Mouse (Mus musculus) hindbrain, postnatal 0 days (tissue): ENCODE measurements at regions not wholly inside any gene's neighbourhood (a gene's known extent, or its start where the extent isn't known, plus 50 kb on each side); places are given as distances from the start of the nearest gene placed in this dataset.
A peak's percentile ranks its signal among the peaks of the same experiment; 100 is the strongest.

Experiments
- ATAC-seq: fragments of 200-750 bp; cut with Nextera tagmentation; 2 replicates; pipeline ENCODE4 v1.8.0; 2017; ENCODE audit warnings: mild to moderate bottlenecking, moderate TSS enrichment, moderate library complexity
- DNase-seq: peaks from one replicate; pipeline ENCODE4 v3.0.0-alpha.2; 2015; ENCODE audit warnings: low spot score
- H3K27ac ChIP-seq: fragments of 300-500 bp; sonication (generic); 2 replicates; pipeline ENCODE4 v1.5.1; 2014; ENCODE audit warnings: mild to moderate bottlenecking
- H3K27me3 ChIP-seq: fragments of 300-500 bp; sonication (generic); 2 replicates; pipeline ENCODE4 v1.6.1; 2014; ENCODE audit warnings: low read length, mixed read lengths; ENCODE audit not compliant: insufficient read depth
- H3K36me3 ChIP-seq: fragments of 300-500 bp; sonication (generic); 2 replicates; pipeline ENCODE4 v1.6.1; 2014; ENCODE audit warnings: low read length, mixed read lengths; ENCODE audit not compliant: insufficient read depth
- H3K4me1 ChIP-seq: fragments of 300-500 bp; sonication (generic); 2 replicates; pipeline ENCODE4 v1.6.1; 2014; ENCODE audit warnings: antibody characterized with exemption, low read length, mixed read lengths; ENCODE audit not compliant: insufficient read depth
- H3K4me2 ChIP-seq: fragments of 300-500 bp; sonication (generic); 2 replicates; pipeline ENCODE4 v1.6.1; 2014; ENCODE audit warnings: low read depth, mild to moderate bottlenecking, low read length, moderate library complexity, mixed read lengths
- H3K4me3 ChIP-seq: fragments of 300-500 bp; sonication (generic); 2 replicates; pipeline ENCODE4 v1.5.1; 2014; ENCODE audit warnings: low read length
- H3K9ac ChIP-seq: fragments of 300-500 bp; sonication (generic); replicated peaks from 2 replicates; pipeline ENCODE4 v1.6.1; 2014; ENCODE audit warnings: mild to moderate bottlenecking, low read length, moderate library complexity, mixed read lengths
- H3K9me3 ChIP-seq: fragments of 300-500 bp; sonication (generic); 2 replicates; pipeline ENCODE4 v1.6.1; 2016; ENCODE audit warnings: low read length, mixed read lengths
- CTCF ChIP-seq: IDR thresholded peaks from 2 replicates; pipeline ENCODE4 v1.5.1; 2016; ENCODE audit warnings: antibody characterized with exemption, control low read depth, low read depth
- WGBS: fragments of 180-500 bp; shearing (Covaris S2); extraction: QIAGEN DNeasy Blood & Tissue Kit; methylation state at CpG from one replicate; pipeline ENCODE4 v1.1.7; 2014; 5-methylcytosine and 5-hydroxymethylcytosine counted together

- no peak for DNase-seq
- no peaks in the 10 kb centered on the region for H3K27me3 ChIP-seq
- no peak for ATAC-seq
- H3K9ac ChIP-seq, result no peak overlapping the region
- no peak for TF ChIP-seq CTCF
- 40% methylated on average over 9 of the region's 9 CpGs for WGBS
- no peaks in the 10 kb centered on the region for H3K4me1 ChIP-seq
- H3K9me3 ChIP-seq, result 0 out of 2 replicates have a peak, but pooled peaks cover 2% of the 10 kb centered on the region
- H3K4me3 ChIP-seq, result no peak overlapping the region
- H3K36me3 ChIP-seq, result no peaks in the 10 kb centered on the region
- H3K4me2 ChIP-seq, result no peak overlapping the region
- no peak overlapping the region for H3K27ac ChIP-seq
Measured at GRCm38 (mm10) chr14:29807881-29808280, 86.2 kb upstream of the Cacna2d3 start.

DNA sequence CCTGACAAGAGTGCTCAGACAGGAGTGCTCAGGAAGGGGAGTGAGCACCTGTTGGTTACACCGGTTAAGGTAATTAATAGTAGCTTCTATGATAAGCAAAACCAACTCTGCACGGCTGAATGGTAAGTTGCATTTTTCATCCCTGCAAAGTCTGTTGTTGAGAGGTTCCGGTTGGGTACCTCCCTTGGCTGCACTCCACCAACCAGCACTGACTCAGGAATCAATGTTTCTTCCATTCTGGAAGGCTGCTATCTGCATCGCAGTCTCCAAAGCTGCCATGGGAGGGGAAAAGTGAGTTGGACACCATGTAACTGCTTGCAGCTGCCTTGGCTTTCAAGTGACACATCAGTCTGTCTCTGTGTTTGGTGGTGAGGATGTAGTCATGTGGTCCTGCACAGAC is 93.0 kb upstream of the Cacna2d3 start:
- H3K9ac ChIP-seq, result no peak overlapping the region
- no peaks in the 10 kb centered on the region for H3K27me3 ChIP-seq
- no peak for DNase-seq
- no peak overlapping the region for H3K4me2 ChIP-seq
- no peak for TF ChIP-seq CTCF
- 0 out of 2 replicates have a peak, but pooled peaks cover 2% of the 10 kb centered on the region for H3K9me3 ChIP-seq
- H3K27ac ChIP-seq, result no peak overlapping the region
- H3K4me3 ChIP-seq, result no peak overlapping the region
- ATAC-seq, result no peak
- no peaks in the 10 kb centered on the region for H3K4me1 ChIP-seq
- H3K36me3 ChIP-seq, result no peaks in the 10 kb centered on the region
- WGBS, result 58% methylated on average over 4 of the region's 4 CpGs

DNA sequence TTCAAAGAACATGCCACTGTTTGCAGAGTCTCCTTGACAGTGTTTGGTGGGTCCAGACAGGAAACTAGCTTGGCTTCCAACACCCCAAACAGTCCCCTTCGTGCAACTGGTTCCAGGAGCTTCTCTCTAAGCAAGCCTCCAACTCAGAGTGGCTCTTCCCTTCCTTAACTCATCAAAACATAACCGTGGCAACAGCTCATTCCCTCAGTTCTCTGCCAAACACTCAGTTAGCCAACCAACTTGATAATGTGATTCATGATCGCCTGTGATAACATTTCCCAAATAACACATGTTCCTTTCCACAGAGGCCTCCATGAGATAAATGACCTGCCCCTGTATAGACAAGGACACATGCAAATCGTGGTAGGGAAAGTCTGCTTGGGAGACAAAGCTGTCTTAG is 95.9 kb upstream of the Cacna2d3 start:
- Histone ChIP-seq H3K27me3 (no peaks in the 10 kb centered on the region), H3K27ac (no peak overlapping the region), H3K36me3 (no peaks in the 10 kb centered on the region), H3K4me2 (no peak overlapping the region), H3K4me3 (no peak overlapping the region), H3K9ac (no peak overlapping the region), H3K4me1 (no peaks in the 10 kb centered on the region), H3K9me3 (no peaks in the 10 kb centered on the region)
- TF ChIP-seq CTCF, result no peak
- 73% methylated on average over 4 of the region's 4 CpGs for WGBS
- ATAC-seq (no peak), DNase-seq (no peak)

- no peaks in the 10 kb centered on the region for H3K4me1 ChIP-seq
- TF ChIP-seq CTCF, result no peak
- H3K9ac ChIP-seq, result no peak overlapping the region
- 94% methylated on average over 7 of the region's 7 CpGs for WGBS
- no peaks in the 10 kb centered on the region for H3K36me3 ChIP-seq
- H3K27ac ChIP-seq, result no peak overlapping the region
- H3K9me3 ChIP-seq, result no peaks in the 10 kb centered on the region
- DNase-seq, result no peak
- H3K4me3 ChIP-seq, result no peak overlapping the region
- no peak overlapping the region for H3K4me2 ChIP-seq
- H3K27me3 ChIP-seq, result no peaks in the 10 kb centered on the region
- ATAC-seq, result no peak
Measured at GRCm38 (mm10) chr14:29818251-29818650, 96.6 kb upstream of the Cacna2d3 start.

DNA sequence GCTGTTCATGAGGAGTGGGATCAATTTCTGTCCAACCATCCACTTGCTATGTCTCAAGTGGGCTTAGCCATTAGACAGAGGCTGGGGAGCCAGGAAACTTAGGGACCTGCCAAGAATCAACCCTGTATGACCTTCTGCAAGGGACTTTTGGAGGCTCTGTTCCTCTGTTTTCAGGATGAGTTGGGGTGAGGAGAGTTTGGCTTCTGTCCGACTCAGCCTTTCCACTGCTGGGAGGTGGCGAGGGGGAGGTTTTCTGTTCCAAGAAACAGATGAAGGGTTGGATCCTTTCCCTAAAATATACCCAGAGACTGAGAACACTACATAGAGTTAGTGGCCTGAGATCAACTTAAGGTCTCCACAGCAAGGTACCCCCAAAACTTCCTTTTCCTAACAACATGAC is 97.1 kb upstream of the Cacna2d3 start:
- no peaks in the 10 kb centered on the region for H3K27me3 ChIP-seq
- WGBS, result 74% methylated on average over 2 of the region's 2 CpGs
- no peak overlapping the region for H3K9ac ChIP-seq
- no peaks in the 10 kb centered on the region for H3K9me3 ChIP-seq
- no peak overlapping the region for H3K4me2 ChIP-seq
- no peak overlapping the region for H3K4me3 ChIP-seq
- H3K27ac ChIP-seq, result no peak overlapping the region
- no peak for ATAC-seq
- H3K4me1 ChIP-seq, result no peaks in the 10 kb centered on the region
- no peak for TF ChIP-seq CTCF
- no peaks in the 10 kb centered on the region for H3K36me3 ChIP-seq
- no peak for DNase-seq

- TF ChIP-seq CTCF, result no peak
Measured at GRCm38 (mm10) chr14:29837063-29837462, 115.4 kb upstream of the Cacna2d3 start.

DNA sequence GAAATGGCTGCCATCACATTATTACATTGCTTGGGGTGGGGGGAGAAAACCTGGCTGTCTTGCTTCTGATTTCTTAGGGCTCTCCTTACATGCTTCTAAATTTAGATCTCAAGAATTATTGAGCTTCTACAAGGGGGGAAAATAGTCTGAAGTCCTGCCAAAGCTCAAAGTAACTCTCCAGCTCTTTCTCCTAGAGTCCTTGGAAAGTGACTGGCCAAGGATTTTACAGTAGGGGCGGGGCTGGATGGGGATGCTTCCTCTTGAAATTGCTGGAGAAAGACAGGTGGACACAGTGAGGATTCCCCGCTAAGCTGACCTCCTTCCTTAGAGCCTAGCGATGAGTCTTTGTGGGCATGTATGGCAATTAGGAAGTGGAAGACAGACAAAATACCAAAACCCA is 117.9 kb upstream of the Cacna2d3 start:
- Histone ChIP-seq H3K4me2 (no peak overlapping the region), H3K9me3 (no peaks in the 10 kb centered on the region), H3K4me3 (no peak overlapping the region), H3K27me3 (no peaks in the 10 kb centered on the region), H3K27ac (no peak overlapping the region), H3K36me3 (no peaks in the 10 kb centered on the region), H3K9ac (no peak overlapping the region), H3K4me1 (no peaks in the 10 kb centered on the region)
- ATAC-seq (no peak), DNase-seq (no peak)
- no peak for TF ChIP-seq CTCF
- WGBS, result 87% methylated on average over 3 of the region's 3 CpGs

More at GRCm38 (mm10) chr14:29837063-29837462, 115.4 kb upstream of the Cacna2d3 start:
- no peak for ATAC-seq
- Histone ChIP-seq H3K27ac (no peak overlapping the region), H3K9ac (no peak overlapping the region), H3K36me3 (no peaks in the 10 kb centered on the region), H3K27me3 (no peaks in the 10 kb centered on the region), H3K9me3 (no peaks in the 10 kb centered on the region), H3K4me3 (no peak overlapping the region), H3K4me2 (no peak overlapping the region), H3K4me1 (no peaks in the 10 kb centered on the region)
- WGBS, result 55% methylated on average over 1 of the region's 1 CpGs
- DNase-seq, result peak; percentile 9
